Mouse (Mus musculus) c-Kit-positive CD71-negative TER-119-negative erythroid progenitor cells, embryonic 14.5 days (primary cell): ENCODE measurements around the gene Kctd12.

Source experiments
- DNase-seq: peaks from one replicate; pipeline ENCODE4 v3.0.0-alpha.2; 2013; ENCODE audit warnings: low read depth

Kctd12 gene

GRCm38 (mm10) chr14:102965841-102966240 is 16.6 kb downstream of the Kctd12 start:
- DNase-seq, result no peak

DNA sequence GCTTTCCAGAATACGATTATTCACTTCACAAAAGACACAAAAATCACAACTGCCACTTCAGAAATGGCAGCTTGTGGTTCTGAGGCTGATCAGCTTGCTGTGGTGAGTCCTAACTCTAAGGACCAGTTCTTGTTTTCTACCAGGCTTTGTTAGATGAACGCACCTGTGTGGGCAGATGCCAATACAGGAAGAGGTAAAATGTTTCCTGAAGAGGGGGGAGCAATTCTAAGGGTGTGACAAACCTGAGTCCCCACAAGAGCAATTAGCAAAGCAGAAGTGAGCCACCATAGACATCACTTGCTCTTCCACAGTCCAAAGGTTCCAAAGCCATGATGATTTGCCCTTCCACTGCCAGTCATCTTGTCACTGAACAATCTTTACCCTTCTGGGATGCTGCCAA is 20.4 kb downstream of the Kctd12 start:
- DNase-seq, result no peak

- DNase-seq, result no peak
Measured at GRCm38 (mm10) chr14:102953511-102953910, 28.9 kb downstream of the Kctd12 start.

- DNase-seq, result no peak
Measured at GRCm38 (mm10) chr14:102951974-102952373, 30.5 kb downstream of the Kctd12 start.

- DNase-seq, result no peak
Measured at GRCm38 (mm10) chr14:102947796-102948195, 34.6 kb downstream of the Kctd12 start.

GRCm38 (mm10) chr14:102942222-102942843 is 40.1 kb downstream of the Kctd12 start:
- DNase-seq, result no peak

DNA sequence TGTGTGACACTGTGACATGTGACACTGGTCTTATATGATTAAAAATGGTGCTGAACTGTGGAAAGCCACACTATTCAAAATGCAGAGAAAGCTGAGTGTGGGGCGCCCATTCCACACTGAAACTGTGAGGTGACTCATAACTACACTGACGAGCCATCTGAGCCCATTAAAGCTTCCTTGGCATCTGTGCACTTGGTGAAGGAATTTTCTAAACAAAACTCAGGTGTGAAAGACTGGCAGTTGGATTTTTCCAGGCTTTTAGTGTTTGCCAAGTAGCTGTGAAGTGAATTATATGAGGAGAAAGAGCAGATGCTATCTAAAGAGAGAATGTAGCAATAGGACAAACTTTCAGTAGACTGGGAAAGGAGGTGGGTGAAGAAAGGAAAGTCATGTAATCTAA is 47.6 kb downstream of the Kctd12 start:
- no peak for DNase-seq

DNA sequence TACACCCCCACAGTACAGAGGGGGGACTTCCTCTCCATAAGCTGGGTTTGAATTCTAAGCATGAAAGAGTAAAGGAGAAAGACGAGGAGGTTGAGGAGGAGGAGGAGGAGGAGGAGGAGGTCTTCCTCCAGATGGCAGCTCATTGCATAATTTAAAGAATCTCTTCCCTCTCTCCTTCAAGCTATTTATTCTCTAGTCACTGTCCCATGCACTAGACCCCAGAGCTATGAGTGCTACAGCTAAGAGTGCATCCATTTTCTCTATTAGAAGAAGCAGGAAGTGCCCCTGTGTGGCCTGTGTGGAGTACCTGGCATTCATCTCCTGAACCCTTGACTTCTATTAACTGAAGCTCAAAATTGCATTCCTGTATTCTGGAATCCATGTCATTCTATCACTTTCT is 51.5 kb downstream of the Kctd12 start:
- DNase-seq, result no peak

DNA sequence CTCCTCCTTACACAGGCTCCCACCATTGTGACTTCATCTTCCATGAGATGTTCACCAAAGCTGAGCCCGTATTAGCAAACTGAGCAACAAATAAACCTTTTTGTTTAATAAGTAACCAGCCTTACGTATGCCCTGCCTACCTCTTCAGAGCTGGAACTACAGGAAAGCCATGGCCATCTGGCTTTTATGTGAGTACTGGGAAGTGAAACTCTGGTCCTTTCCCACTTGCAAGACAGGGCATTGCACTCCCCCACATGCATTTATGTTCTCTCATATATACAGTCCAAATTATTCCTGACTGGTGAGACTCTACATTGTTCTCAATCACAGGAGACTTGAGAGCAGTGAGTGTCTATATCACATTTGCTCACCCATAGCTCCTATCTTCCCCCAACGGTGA is 52.9 kb downstream of the Kctd12 start:
- DNase-seq, result no peak

DNA sequence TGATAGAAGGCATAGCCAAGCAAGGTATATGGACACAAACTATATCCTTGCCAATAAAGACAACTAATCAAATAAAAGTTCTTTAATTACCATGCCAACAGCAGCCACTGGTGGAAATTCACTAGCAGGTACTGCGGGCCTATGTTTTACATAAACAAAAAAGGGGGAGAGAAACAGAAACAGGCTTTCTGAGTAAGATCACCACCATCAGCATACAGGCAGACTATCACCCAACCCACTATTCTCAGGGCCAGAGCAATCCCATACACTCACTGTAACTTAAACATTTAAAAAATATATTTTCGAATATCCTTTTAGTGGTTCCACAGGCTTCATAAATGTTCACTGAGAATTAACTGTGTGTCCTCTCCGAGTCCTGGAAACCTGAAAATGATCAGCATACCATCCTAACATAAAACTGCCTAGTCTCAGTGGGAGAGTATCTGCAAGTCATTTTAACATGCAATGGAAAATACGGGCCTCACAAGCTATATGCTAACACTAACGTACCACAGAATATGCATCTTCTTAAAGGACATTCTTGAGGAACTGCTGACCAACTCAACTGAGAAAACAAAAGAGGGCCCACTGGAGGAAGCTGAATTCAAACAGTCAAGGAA is 54.5 kb downstream of the Kctd12 start:
- DNase-seq, result no peak
